Mouse (Mus musculus) midbrain, embryonic 14.5 days (tissue): ENCODE measurements at regions not wholly inside any gene's neighbourhood (a gene's known extent, or its start where the extent isn't known, plus 50 kb on each side); places are given as distances from the start of the nearest gene placed in this dataset.
A peak's percentile ranks its signal among the peaks of the same experiment; 100 is the strongest.

Experiments used
- ATAC-seq: fragments of 200-750 bp; cut with Nextera tagmentation; 2 replicates; pipeline ENCODE4 v1.8.0; 2017; ENCODE audit warnings: moderate number of reproducible peaks, moderate library complexity; ENCODE audit not compliant: low FRiP score, low TSS enrichment
- DNase-seq: peaks from one replicate; pipeline ENCODE4 v3.0.0-alpha.2; 2015
- H3K27ac ChIP-seq: fragments of 300-500 bp; sonication (generic); replicated peaks from 2 replicates; pipeline ENCODE4 v1.5.1; 2014; ENCODE audit warnings: mild to moderate bottlenecking, low read depth, low read length, moderate library complexity
- H3K27me3 ChIP-seq: fragments of 300-500 bp; sonication (generic); 2 replicates; pipeline ENCODE4 v1.6.1; 2014; ENCODE audit warnings: low read length, control low read depth, mixed read lengths; ENCODE audit not compliant: control insufficient read depth, insufficient read depth
- H3K36me3 ChIP-seq: fragments of 300-500 bp; sonication (generic); 2 replicates; pipeline ENCODE4 v1.6.1; 2014; ENCODE audit warnings: low read length, control low read depth; ENCODE audit not compliant: control insufficient read depth, insufficient read depth
- H3K4me1 ChIP-seq: fragments of 300-500 bp; sonication (generic); 2 replicates; pipeline ENCODE4 v1.6.1; 2014; ENCODE audit warnings: mild to moderate bottlenecking, antibody characterized with exemption, low read length, control low read depth; ENCODE audit not compliant: control insufficient read depth, insufficient read depth
- H3K4me2 ChIP-seq: fragments of 300-500 bp; sonication (generic); 2 replicates; pipeline ENCODE4 v1.6.1; 2014; ENCODE audit warnings: mild to moderate bottlenecking, low read length, moderate library complexity
- H3K4me3 ChIP-seq: fragments of 300-500 bp; sonication (generic); replicated peaks from 2 replicates; pipeline ENCODE4 v1.5.1; 2014; ENCODE audit warnings: low read depth, low read length
- H3K9ac ChIP-seq: fragments of 300-500 bp; sonication (generic); replicated peaks from 2 replicates; pipeline ENCODE4 v1.6.1; 2014; ENCODE audit warnings: mild to moderate bottlenecking, low read length, moderate library complexity
- H3K9me3 ChIP-seq: fragments of 300-500 bp; sonication (generic); 2 replicates; pipeline ENCODE4 v1.6.1; 2016; ENCODE audit warnings: low read length, control low read depth, mixed read lengths; ENCODE audit not compliant: control insufficient read depth
- WGBS: fragments of 180-500 bp; shearing (Covaris S2); extraction: QIAGEN DNeasy Blood & Tissue Kit; methylation state at CpG from one replicate; pipeline ENCODE4 v1.1.7; 2014; 5-methylcytosine and 5-hydroxymethylcytosine counted together

DNA sequence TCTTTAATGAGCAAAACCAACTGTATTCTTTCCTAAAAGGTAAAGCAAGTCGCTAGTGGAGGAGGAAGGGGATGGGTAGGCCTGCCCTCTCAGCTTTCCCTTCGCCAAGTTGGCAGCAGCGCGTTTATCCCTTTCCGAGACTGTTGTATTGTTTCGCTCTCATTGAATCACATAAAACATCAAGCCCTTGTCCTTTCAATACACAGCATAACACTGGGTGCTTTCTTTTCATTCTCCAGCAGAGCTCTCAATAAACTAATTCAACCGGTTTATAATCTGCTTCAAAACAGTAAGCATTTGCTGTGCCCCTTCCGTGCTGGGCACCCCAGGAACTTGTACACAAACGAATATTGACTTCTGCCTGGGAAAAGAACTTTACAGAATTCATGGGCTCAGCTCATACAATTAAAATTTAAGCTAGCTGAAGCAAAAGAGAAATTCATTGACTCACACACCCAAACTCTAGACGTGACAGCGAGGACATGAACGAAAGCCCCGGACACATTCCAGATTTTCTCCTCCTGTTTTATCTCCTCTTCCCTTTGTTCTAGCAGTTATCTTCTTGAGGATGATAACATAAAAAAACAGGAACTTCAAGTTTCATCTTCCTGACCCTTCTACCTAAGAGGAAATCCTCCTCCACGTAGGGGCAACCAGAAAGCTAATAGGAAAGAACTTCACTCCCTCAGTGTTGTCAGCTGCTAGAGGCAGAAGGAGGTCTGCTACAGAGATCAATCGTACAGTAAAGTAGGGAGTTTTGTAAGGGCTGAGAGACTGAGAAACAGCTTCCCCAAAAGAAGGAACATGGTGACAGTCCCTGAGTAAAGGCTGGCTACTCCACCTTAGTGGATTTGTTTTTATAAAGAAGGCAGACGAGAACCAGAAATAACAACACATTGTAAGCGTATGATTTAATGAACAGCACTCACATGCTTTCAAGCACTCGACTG is 177.9 kb downstream of the Kdr start:
- Histone ChIP-seq H3K36me3 (no peaks in the 10 kb centered on the region), H3K4me1 (no peaks in the 10 kb centered on the region), H3K4me2 (no peak overlapping the region), H3K9me3 (no peaks in the 10 kb centered on the region), H3K9ac (no peak overlapping the region), H3K27ac (no peak overlapping the region), H3K4me3 (no peak overlapping the region), H3K27me3 (no peaks in the 10 kb centered on the region)
- DNase-seq (peak; percentile 41), ATAC-seq (no peak)
- WGBS: 47% methylated on average over 18 of the region's 18 CpGs

DNA sequence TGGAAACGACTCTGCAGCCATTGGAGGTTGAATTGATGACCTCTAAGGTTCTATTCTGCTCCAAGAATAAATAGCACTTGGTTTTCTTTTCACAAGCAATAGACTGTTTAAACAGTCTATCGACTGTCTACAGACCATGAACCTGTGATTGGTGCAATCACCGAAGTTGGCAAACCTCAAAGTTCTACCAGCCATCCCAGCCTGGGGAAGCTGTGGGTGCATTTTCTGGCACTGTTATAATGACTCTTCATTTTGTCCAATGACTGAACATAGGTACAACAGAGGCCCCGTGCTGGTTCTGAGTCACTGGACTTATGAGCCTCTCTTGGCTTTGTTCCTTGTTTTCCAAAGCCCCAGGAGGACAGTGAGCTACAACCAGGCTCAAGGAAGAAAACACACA is 178.6 kb downstream of the Kdr start:
- Histone ChIP-seq H3K4me2 (no peak overlapping the region), H3K4me3 (no peak overlapping the region), H3K27me3 (no peaks in the 10 kb centered on the region), H3K9me3 (no peaks in the 10 kb centered on the region), H3K9ac (no peak overlapping the region), H3K36me3 (no peaks in the 10 kb centered on the region), H3K27ac (no peak overlapping the region), H3K4me1 (no peaks in the 10 kb centered on the region)
- 75% methylated on average over 4 of the region's 4 CpGs for WGBS
- no peak for DNase-seq
- ATAC-seq: no peak

DNA sequence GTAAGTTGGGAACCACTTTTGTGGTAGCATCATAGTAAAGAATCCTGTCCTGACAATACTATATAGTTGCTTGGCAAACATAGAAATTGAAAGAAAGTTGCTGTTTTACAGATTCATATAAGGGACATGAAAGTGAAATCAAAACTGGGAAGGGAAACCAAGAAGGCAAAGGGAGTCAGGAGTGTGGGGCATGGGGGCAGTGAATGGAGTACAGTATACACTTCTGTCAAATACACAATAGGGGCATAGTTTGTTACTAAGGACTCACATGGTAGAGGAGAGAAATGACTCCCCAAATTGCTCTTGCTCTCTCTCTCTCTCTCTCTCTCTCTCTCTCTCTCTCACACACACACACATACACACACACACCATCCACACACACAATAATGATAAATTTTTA is 185.1 kb downstream of the Kdr start:
- Histone ChIP-seq H3K36me3 (no peaks in the 10 kb centered on the region), H3K4me3 (no peak overlapping the region), H3K4me2 (no peak overlapping the region), H3K27ac (no peak overlapping the region), H3K9ac (no peak overlapping the region), H3K4me1 (no peaks in the 10 kb centered on the region), H3K9me3 (no peaks in the 10 kb centered on the region), H3K27me3 (no peaks in the 10 kb centered on the region)
- ATAC-seq (no peak), DNase-seq (no peak)

DNA sequence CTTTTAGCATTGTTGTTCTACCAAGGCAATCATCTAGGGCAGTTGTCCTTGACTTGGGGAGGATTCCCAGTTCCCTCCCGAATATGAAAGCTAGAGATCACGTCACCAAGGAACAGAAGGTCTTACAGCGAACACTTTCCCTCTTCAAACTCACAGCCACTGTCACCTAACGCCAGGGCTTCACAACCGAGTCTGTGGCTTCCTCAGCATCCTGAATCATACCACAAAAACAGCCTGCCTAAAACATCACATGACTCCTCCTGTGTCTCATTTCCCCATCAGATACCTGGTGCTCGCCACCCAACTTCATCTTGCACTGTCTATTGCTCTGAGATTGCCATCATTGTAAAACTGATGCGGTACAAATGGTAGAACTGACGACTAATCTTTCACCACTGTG is 186.5 kb downstream of the Kdr start:
- DNase-seq: no peak
- Histone ChIP-seq H3K36me3 (no peaks in the 10 kb centered on the region), H3K4me3 (no peak overlapping the region), H3K9me3 (no peaks in the 10 kb centered on the region), H3K27ac (no peak overlapping the region), H3K4me2 (no peak overlapping the region), H3K9ac (no peak overlapping the region), H3K4me1 (no peaks in the 10 kb centered on the region), H3K27me3 (no peaks in the 10 kb centered on the region)
- no peak for ATAC-seq
- WGBS: 92% methylated on average over 8 of the region's 8 CpGs

DNA sequence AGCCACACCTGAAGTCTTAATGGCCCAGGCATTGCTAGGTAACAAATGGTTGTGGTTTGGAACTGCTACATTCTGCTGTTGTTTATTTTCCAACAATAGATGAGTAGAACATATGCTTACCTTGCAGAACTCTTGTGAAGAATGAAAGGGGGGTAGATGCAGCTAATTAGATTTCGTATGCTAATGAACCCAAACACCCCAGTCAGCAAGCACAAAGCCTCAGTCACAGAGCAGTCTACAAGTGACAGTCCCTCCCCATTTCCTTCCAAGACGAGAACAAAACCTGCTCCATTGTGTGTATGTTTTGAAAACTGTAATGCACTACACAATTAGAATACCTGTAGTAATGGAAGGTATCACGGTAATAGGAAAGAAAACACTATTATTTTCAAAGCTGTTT is 190.2 kb downstream of the Kdr start:
- no peak overlapping the region for H3K9ac ChIP-seq
- no peaks in the 10 kb centered on the region for H3K4me1 ChIP-seq
- DNase-seq: peak; percentile 5
- no peak overlapping the region for H3K4me2 ChIP-seq
- no peak overlapping the region for H3K27ac ChIP-seq
- no peaks in the 10 kb centered on the region for H3K27me3 ChIP-seq
- H3K4me3 ChIP-seq: no peak overlapping the region
- 34% methylated on average over 3 of the region's 3 CpGs for WGBS
- no peaks in the 10 kb centered on the region for H3K36me3 ChIP-seq
- no peaks in the 10 kb centered on the region for H3K9me3 ChIP-seq
- no peak for ATAC-seq

DNA sequence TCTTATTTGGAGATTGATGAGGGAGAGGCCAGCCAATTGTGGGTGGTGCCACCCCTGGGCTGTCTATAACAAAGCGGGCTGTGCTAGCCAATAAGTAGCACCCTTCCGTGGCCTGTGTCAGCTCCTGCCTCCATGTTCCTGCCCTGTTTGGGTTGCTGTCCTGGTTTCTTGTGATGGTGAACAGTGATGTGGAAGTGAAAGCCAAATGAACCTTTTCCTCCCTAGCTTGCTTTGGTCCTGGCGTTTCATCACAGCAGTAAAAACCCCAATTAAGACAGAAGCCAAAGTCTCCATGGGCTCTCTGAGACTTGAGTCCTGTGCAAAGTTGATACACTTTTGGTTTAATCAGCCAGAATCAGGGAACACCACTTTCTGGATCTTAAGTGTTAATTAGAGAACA is 192.1 kb downstream of the Kdr start:
- no peaks in the 10 kb centered on the region for H3K27me3 ChIP-seq
- H3K9me3 ChIP-seq: no peaks in the 10 kb centered on the region
- no peak for DNase-seq
- WGBS: 95% methylated on average over 3 of the region's 3 CpGs
- H3K27ac ChIP-seq: no peak overlapping the region
- H3K36me3 ChIP-seq: no peaks in the 10 kb centered on the region
- no peak overlapping the region for H3K4me2 ChIP-seq
- H3K4me3 ChIP-seq: no peak overlapping the region
- H3K4me1 ChIP-seq: no peaks in the 10 kb centered on the region
- H3K9ac ChIP-seq: no peak overlapping the region
- ATAC-seq: no peak

DNA sequence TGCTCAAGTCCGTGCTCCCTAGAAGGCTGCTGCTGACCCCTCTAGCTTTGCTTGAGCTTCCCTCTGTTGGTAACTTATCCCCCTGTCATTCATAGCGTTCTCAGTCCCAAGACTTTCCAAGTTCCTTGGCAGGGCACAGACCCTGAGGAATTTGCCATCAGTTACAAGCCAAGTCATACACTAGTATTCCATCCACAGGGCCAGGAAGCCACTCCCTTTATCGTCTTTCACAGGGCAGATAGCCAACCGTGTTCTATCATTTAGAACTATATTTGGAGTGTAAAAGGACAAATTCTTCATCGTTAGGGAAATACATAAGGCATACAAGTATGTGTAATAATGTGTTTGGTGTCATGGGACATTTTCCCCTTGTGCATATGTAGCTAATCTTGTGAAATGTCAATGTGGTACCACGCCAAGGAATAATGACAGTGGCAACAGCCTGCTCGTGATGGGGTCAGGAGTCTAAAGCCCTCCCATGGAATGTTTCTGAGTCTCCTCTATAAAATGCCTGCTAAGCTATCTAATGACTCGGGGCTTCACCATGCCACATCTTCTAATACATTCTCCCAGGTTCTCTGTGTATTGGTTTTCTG is 193.2 kb downstream of the Kdr start:
- Histone ChIP-seq H3K9ac (no peak overlapping the region), H3K4me3 (no peak overlapping the region), H3K27me3 (no peaks in the 10 kb centered on the region), H3K4me2 (no peak overlapping the region), H3K9me3 (no peaks in the 10 kb centered on the region), H3K36me3 (no peaks in the 10 kb centered on the region), H3K4me1 (no peaks in the 10 kb centered on the region), H3K27ac (no peak overlapping the region)
- no peak for ATAC-seq
- 88% methylated on average over 8 of the region's 8 CpGs for whole genome bisulfite sequencing
- DNase-seq: no peak

DNA sequence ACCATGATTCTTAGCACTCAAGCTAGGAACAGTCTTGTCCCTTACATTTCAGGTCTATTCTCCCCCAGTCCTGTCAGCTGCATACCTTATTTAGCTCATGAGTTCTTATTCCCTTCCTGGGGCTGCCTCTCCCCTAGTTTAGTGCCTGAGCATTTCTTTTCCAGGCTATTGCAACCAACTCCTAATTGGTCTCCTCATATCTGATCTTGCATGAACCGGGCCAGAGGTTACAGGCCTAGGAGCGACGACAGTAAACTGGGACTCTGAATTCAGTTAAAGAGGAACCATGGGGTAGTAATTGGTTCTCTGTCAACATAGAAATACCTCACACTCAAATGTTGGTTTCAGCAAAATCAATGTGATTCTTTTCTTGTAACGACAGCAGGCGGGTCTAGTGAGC is 195.9 kb downstream of the Kit start:
- H3K9ac ChIP-seq: no peak overlapping the region
- H3K4me1 ChIP-seq: no peaks in the 10 kb centered on the region
- no peaks in the 10 kb centered on the region for H3K27me3 ChIP-seq
- no peaks in the 10 kb centered on the region for H3K36me3 ChIP-seq
- ATAC-seq (no peak), DNase-seq (no peak)
- H3K4me3 ChIP-seq: no peak overlapping the region
- no peak overlapping the region for H3K4me2 ChIP-seq
- H3K27ac ChIP-seq: no peak overlapping the region
- 91% methylated on average over 5 of the region's 5 CpGs for WGBS
- no peaks in the 10 kb centered on the region for H3K9me3 ChIP-seq

DNA sequence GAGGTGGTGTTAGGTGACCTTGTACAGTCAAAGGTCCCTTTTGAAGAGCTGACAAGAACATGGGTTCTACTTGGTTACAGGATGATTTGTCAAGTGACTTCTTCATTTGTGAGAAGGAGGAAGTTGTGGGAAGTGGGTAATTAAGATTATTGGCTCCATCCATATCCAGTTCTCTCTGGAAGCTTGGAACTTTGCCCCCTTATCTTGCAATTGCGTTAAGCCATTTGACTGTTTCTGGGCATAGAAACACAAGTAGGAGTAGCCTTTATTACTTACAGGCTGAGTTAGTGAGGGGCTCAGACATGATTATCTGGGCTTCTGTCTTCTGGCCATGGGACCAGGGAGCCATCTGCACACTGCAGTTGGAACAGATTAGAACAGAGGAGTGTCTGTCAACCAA is 192.5 kb downstream of the Kit start:
- DNase-seq: no peak
- no peak overlapping the region for H3K27ac ChIP-seq
- ATAC-seq: no peak
- H3K27me3 ChIP-seq: no peaks in the 10 kb centered on the region
- no peak overlapping the region for H3K9ac ChIP-seq
- 90% methylated on average over 1 of the region's 1 CpGs for WGBS
- no peak overlapping the region for H3K4me3 ChIP-seq
- 0 out of 2 replicates have a peak, but pooled peaks cover 7% of the 10 kb centered on the region for H3K4me1 ChIP-seq
- H3K4me2 ChIP-seq: no peak overlapping the region
- no peaks in the 10 kb centered on the region for H3K9me3 ChIP-seq
- no peaks in the 10 kb centered on the region for H3K36me3 ChIP-seq
